Mouse (Mus musculus) hindbrain, embryonic 14.5 days (tissue): Measurements from ENCODE around the gene Id2. TPM values are rescaled to one million over a fixed set of nuclear protein-coding genes. Genes with fewer than 3 reads are reported as not detected.

Experiments
- ATAC-seq: fragments of 200-750 bp; cut with Nextera tagmentation; 2 replicates; pipeline ENCODE4 v1.8.0; 2017; ENCODE audit warnings: moderate number of reproducible peaks, mild to moderate bottlenecking, moderate TSS enrichment, moderate library complexity; ENCODE audit not compliant: low FRiP score
- DNase-seq: peaks from one replicate; pipeline ENCODE4 v3.0.0-alpha.2; 2015; ENCODE audit warnings: low spot score
- H3K27ac ChIP-seq: fragments of 300-500 bp; sonication (generic); 2 replicates; pipeline ENCODE4 v1.5.1; 2014; ENCODE audit warnings: mild to moderate bottlenecking, moderate library complexity
- H3K27me3 ChIP-seq: fragments of 300-500 bp; sonication (generic); 2 replicates; pipeline ENCODE4 v1.6.1; 2014; ENCODE audit warnings: mild to moderate bottlenecking, low read length, mixed read lengths; ENCODE audit not compliant: control insufficient read depth, insufficient read depth
- H3K36me3 ChIP-seq: fragments of 300-500 bp; sonication (generic); replicated peaks from 2 replicates; pipeline ENCODE4 v1.6.1; 2014; ENCODE audit not compliant: control insufficient read depth, insufficient read depth
- H3K4me1 ChIP-seq: fragments of 300-500 bp; sonication (generic); replicated peaks from 2 replicates; pipeline ENCODE4 v1.6.1; 2014; ENCODE audit warnings: antibody characterized with exemption, low read length, mixed read lengths; ENCODE audit not compliant: control insufficient read depth, insufficient read depth
- H3K4me2 ChIP-seq: fragments of 300-500 bp; sonication (generic); replicated peaks from 2 replicates; pipeline ENCODE4 v1.6.1; 2014; ENCODE audit warnings: mild to moderate bottlenecking, moderate library complexity
- H3K4me3 ChIP-seq: fragments of 300-500 bp; sonication (generic); replicated peaks from 2 replicates; pipeline ENCODE4 v1.5.1; 2014; ENCODE audit warnings: mild to moderate bottlenecking, low read length
- H3K9ac ChIP-seq: fragments of 300-500 bp; sonication (generic); 2 replicates; pipeline ENCODE4 v1.6.1; 2014
- H3K9me3 ChIP-seq: fragments of 300-500 bp; sonication (generic); 2 replicates; pipeline ENCODE4 v1.6.1; 2016; ENCODE audit warnings: low read length; ENCODE audit not compliant: control insufficient read depth
- WGBS: fragments of 180-500 bp; shearing (Covaris S2); extraction: QIAGEN DNeasy Blood & Tissue Kit; methylation state at CpG from one replicate; pipeline ENCODE4 v1.1.7; 2014; 5-methylcytosine and 5-hydroxymethylcytosine counted together
- polyA plus RNA-seq: library from polyadenylated mRNA; unstranded; fragments of >200 nt; fragmentation: Nextera tagmentation; extraction: Ambion mirVana; gene quantifications from 2 replicates; pipeline ENCODE4 v1.2.1, GENCODE M21; 2014

The Id2 gene
- polyA plus RNA-seq, 1 experiment from 2014 or later, result 314 TPM

DNA sequence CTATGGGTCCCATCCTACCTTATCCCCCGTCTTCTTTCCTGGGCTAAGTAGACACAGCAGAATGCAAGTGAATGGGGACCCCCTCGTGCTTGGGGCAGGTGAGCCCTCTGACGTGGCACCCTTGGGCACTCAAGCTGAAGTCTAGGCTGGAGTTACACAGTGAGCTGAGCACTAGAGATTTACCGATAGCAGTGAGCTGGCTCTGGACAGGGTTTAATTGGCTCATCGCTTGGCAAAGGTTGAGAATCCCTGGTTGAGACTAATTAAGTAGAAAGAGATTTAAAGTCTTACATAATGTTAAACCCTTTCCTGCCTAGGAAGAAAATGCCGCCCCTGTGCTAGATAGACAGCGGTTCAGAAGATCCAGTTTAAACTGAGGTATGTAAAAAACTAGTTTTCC lies 36.0 kb downstream of the Id2 start:
- ATAC-seq, result no peak
- H3K36me3 ChIP-seq, result peaks cover 36% of the 10 kb centered on the region
- DNase-seq, result no peak
- H3K27ac ChIP-seq, result no peak overlapping the region
- WGBS, result 81% methylated on average over 7 of the region's 7 CpGs
- no peaks in the 10 kb centered on the region for H3K27me3 ChIP-seq
- H3K9ac ChIP-seq, result no peak overlapping the region
- no peaks in the 10 kb centered on the region for H3K9me3 ChIP-seq
- no peaks in the 10 kb centered on the region for H3K4me1 ChIP-seq
- no peak overlapping the region for H3K4me3 ChIP-seq
- no peak overlapping the region for H3K4me2 ChIP-seq

GRCm38 (mm10) chr12:25059487-25060200 lies 37.3 kb downstream of the Id2 start:
- no peak for ATAC-seq
- no peaks in the 10 kb centered on the region for H3K4me1 ChIP-seq
- DNase-seq, result no peak
- no peaks in the 10 kb centered on the region for H3K27me3 ChIP-seq
- H3K9me3 ChIP-seq, result no peaks in the 10 kb centered on the region
- H3K36me3 ChIP-seq, result peaks cover 46% of the 10 kb centered on the region
- no peak overlapping the region for H3K27ac ChIP-seq
- H3K4me2 ChIP-seq, result no peak overlapping the region
- H3K9ac ChIP-seq, result no peak overlapping the region
- no peak overlapping the region for H3K4me3 ChIP-seq
- 67% methylated on average over 9 of the region's 9 CpGs for WGBS

DNA sequence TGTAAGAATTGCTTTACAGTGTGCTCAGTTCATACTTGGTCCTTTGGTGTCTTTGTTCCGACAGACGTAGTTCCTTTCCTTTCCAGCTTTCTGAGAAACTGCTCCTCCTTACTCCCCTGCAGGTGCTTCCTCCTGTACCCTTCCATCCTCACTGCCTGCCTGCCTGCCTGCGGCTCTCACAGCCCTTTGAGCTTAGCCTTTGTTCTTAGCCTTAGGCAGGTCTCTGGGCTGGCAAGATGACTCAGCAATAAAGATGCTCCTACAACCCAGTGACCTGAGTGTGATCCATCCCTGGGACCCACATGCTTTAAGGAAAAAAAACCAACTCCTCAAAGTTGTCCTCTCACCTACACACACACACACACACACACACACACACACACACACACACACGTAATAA lies 42.0 kb downstream of the Id2 start:
- no peak for DNase-seq
- WGBS, result 70% methylated on average over 4 of the region's 4 CpGs

DNA sequence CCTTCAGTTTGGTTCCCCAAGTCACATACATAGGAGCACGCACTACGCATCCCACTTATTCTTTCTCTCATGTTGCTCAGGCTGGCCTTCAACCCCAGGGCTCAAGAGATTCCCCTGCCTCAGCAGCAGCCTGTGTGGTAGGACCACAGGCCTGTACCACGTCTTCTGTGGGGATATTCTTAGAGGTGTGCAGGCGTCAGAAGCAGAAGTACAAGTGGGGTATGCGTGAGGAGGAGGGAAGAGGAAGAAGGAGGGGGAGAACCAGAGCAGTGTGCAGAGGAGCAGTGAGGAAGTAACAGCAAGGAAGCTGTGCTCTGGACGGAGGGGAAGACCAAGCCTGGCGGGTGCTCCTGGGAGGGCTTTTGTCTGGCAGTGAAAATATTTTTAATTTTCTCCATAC lies 42.4 kb downstream of the Id2 start:
- Histone ChIP-seq H3K36me3 (peaks cover 89% of the 10 kb centered on the region), H3K4me1 (no peaks in the 10 kb centered on the region), H3K27me3 (no peaks in the 10 kb centered on the region), H3K9me3 (no peaks in the 10 kb centered on the region), H3K27ac (no peak overlapping the region), H3K4me2 (no peak overlapping the region), H3K4me3 (no peak overlapping the region), H3K9ac (no peak overlapping the region)
- DNase-seq (no peak), ATAC-seq (no peak)
- WGBS, result 86% methylated on average over 7 of the region's 7 CpGs

More for the DNA sequence above, 42.0 kb downstream of the Id2 start:
- Histone ChIP-seq H3K4me2 (no peak overlapping the region), H3K36me3 (peaks cover 88% of the 10 kb centered on the region), H3K9ac (no peak overlapping the region), H3K4me3 (no peak overlapping the region), H3K27ac (no peak overlapping the region), H3K9me3 (no peaks in the 10 kb centered on the region), H3K27me3 (no peaks in the 10 kb centered on the region), H3K4me1 (no peaks in the 10 kb centered on the region)
- no peak for ATAC-seq

DNA sequence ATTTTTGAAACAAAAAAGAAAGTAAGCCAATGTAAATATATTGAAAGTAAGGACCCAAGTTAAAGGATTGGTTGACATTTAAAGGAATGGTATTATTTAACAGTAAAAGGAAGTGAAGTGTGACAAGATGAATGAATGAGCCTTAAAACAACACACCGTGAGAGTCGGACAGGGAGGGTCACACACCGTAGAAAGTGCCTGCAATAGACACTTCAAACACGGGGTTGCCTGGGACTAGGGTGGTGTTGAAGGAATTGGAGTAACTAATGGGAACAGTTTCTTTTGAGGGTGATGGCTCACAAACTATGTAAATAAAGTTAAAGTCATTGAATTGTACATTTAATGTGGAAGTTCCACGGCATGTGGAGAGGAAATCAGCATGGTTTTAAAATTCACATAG lies 47.7 kb downstream of the Id2 start:
- Histone ChIP-seq H3K27ac (no peak overlapping the region), H3K27me3 (no peaks in the 10 kb centered on the region), H3K36me3 (peaks cover 64% of the 10 kb centered on the region), H3K4me2 (no peak overlapping the region), H3K9ac (no peak overlapping the region), H3K4me3 (no peak overlapping the region), H3K4me1 (no peaks in the 10 kb centered on the region), H3K9me3 (no peaks in the 10 kb centered on the region)
- DNase-seq (no peak), ATAC-seq (no peak)
- WGBS, result 65% methylated on average over 5 of the region's 5 CpGs

DNA sequence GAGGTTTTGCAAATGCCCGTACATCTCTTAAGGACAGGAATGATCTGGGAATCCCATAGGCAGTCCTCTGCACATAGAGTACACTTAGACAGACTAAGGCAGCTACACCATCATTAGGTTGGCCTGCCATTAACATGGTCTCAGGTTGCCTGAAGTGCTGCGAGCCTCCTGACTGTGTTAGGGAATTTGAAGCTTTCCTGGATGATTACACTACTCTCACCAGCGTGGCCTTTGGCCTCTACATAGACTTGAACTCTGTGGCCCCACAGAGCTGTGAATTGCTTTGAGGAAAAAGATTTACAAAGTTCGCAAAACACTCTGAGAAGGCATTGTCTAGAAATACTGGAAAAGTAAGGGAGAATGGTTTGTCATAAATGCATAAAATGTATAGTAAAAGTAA lies 52.4 kb downstream of the Id2 start:
- Histone ChIP-seq H3K4me2 (no peak overlapping the region), H3K36me3 (peaks cover 48% of the 10 kb centered on the region), H3K9me3 (no peaks in the 10 kb centered on the region), H3K4me3 (no peak overlapping the region), H3K27ac (no peak overlapping the region), H3K9ac (no peak overlapping the region), H3K27me3 (no peaks in the 10 kb centered on the region), H3K4me1 (no peaks in the 10 kb centered on the region)
- DNase-seq (no peak), ATAC-seq (no peak)
- WGBS, result 93% methylated on average over 4 of the region's 4 CpGs

GRCm38 (mm10) chr12:25044056-25044455 lies 52.9 kb downstream of the Id2 start:
- Histone ChIP-seq H3K4me2 (no peak overlapping the region), H3K4me1 (no peaks in the 10 kb centered on the region), H3K9me3 (no peaks in the 10 kb centered on the region), H3K27ac (no peak overlapping the region), H3K27me3 (no peaks in the 10 kb centered on the region), H3K4me3 (no peak overlapping the region), H3K36me3 (peaks cover 52% of the 10 kb centered on the region), H3K9ac (no peak overlapping the region)
- DNase-seq (no peak), ATAC-seq (no peak)
- 94% methylated on average over 2 of the region's 2 CpGs for WGBS

Other genes with a start within 250 kb of the Id2 start
- gene Kidins220, start 122.2 kb downstream of the Id2 start, polyA plus RNA-seq, result 174 and 189 TPM in 2 replicates